Mouse (Mus musculus) embryonic fibroblast, embryonic 13.5 days (primary cell): ENCODE measurements around the gene Gpr61.

Experiments used
- CTCF ChIP-seq: IDR thresholded peaks from 2 replicates; pipeline ENCODE4 v1.5.1; 2011; ENCODE audit warnings: mild to moderate bottlenecking, control low read depth, low read length, moderate library complexity, borderline replicate concordance; ENCODE audit not compliant: insufficient read depth
- POLR2A ChIP-seq: IDR thresholded peaks from 2 replicates; pipeline ENCODE4 v1.6.1; 2011; ENCODE audit warnings: low read depth, mild to moderate bottlenecking, control low read depth, low read length, moderate library complexity

DNA sequence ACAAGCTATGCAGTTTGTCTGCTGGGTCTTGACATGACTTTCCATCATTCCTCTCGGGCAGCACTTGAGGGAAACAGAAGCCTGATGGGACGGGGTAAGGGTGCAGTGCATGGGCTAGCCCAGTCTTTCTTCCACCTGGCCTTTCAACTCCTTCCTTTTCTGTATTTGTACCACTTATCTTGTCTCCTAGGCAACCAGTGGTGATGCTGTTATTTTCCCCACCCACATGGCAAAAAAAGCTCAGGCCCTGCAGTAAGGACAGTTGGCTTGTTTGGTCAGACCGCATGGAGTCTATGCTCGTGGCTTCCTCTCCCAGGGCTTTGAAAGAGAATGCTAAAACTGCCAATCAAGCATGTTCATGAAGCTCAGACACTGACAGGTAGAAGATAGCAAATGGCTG, 39.0 kb upstream of the Gpr61 start:
- TF ChIP-seq CTCF (no peak), POLR2A (no peak)
